Mouse (Mus musculus): ENCODE results near the gene Fmnl2. TPM values are rescaled to one million over a fixed set of nuclear protein-coding genes. Genes with fewer than 3 reads are reported as not detected.

Gene Fmnl2
- total RNA-seq, 2 experiments from 2014 or later: 4.3 to 6.0 TPM

DNA sequence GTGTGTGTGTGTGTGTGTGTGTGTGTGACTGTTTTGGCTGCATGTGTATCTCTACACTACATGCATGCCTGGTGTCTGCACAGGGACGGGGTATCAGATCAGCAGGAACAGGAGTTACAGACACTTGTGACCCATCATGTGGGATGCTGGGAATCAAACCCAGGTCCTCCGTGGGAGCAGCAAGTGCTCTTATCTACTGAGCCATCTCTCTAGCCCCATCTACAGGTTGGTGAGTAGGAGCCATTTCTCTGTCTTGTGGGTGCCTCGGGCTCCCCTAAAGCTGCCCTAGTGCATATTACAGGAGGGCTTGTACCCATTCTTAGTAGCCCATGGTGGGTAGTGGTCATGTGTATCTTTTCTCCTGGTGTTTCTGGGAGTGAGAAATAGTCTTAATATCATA is 90.7 kb downstream of the Fmnl2 start:
- no peak for DNase-seq
- intact Hi-C loops (cut with DNase I): no loop called here

DNA sequence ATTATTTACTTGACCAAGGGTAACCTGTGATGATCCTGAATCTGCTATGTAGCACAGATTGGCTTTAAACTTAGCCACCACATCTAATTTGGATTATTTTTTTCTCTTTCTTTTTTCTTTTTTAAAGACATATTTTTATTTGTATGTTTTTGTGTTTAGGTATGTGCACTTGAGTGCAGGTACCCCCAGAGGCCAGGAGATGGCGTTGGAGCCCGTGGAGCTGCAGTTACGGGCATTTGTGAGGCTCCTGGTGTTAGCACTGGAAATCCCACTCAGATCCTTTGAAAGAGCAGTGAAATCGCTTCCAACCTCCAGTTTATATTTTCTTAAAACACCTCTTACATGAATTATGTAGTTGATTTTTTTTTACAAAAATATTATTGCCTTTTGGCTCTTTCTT is 91.9 kb downstream of the Fmnl2 start:
- DNase-seq: no peak
- intact Hi-C loops (cut with DNase I): no loop called here

DNA sequence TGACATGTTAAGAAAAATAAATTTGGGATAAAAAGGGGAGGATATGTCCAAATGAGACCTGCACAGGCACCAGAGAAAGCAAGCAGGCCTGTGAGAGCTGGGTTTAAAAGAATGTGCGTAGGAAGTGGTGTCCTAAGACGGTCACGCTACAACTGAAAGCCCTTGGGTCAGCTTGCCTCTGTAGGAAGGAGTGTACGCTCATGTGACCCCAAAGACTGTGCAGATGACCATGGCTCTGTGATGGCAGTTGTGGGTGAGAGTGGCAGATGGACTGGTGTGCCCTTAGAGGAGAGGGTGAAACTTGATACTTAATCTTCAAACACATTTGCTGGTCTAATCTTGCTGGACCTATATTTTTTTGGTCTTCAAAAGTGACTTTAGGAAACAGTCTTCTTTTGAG is 92.6 kb downstream of the Fmnl2 start:
- intact Hi-C loops (cut with DNase I): no loop called here
- no peak for DNase-seq

DNA sequence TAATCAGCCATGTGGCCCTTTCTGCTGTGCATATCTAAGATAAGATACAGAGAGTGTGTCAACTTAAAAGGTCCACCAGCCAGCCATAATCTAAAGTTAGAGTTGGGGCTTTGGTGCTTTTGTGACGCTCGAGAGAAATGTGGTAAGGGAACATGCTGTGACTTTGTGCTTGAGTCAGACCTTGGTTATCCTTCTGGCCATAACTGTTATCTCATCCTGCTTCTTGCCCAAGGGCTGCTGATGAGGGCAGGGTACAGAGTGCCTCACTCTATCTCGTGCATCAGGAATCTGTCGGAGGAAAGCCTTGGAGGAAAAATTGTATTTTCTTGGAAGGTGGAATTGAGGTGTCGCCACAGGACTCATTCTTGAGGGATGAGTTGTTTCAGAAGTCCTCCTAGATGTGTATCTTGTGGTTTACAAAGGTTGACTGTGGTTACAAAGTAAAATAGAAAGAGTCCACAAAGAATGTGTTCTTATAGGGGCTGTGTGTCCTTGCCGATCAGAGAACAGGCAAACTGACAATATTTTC is 94.6 kb downstream of the Fmnl2 start:
- intact Hi-C loops (cut with DNase I): no loop called here
- no peak for DNase-seq

DNA sequence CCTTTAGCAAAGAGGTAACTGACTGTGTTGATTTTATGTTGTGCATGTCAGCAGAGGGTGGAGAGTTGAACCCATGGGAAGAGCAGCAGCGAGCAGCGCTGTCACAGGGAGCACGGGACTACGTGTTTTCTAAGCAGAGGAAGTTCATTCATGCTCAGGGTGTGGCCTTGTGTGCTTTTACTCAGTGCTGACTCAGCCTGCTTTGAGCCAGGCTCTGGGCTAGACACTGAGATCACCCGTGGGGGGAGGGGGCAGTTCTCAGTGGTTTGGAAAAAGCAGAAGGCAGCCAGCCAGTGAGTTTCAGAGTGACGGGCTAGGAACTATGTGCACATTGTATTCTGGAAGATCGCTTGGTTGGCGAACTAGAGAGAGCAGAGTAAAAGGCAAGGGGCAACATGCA is 97.4 kb downstream of the Fmnl2 start:
- intact Hi-C loops (cut with DNase I): no loop called here
- DNase-seq: peak; percentile 75 to 90

DNA sequence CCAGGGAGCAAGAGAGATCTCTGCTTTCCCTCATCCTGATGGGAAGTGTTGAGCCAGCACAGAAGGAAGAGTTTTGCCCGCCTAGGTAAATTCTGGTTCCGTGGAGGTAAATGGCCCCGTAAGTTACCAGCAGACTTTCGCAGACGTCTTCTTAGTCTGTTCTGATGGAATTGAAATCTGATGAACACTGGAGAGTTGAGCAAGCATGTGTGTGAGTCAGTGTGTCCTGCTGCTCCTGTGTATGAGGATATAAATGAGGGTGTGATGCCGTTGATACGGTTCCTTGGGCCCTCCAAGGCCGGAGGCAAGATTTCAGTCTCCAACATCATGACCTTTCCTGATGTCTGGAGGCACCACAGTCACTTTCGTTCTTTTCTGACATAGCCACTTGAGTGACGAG is 98.2 kb downstream of the Fmnl2 start:
- intact Hi-C loops (cut with DNase I): no loop called here
- DNase-seq: no peak

DNA sequence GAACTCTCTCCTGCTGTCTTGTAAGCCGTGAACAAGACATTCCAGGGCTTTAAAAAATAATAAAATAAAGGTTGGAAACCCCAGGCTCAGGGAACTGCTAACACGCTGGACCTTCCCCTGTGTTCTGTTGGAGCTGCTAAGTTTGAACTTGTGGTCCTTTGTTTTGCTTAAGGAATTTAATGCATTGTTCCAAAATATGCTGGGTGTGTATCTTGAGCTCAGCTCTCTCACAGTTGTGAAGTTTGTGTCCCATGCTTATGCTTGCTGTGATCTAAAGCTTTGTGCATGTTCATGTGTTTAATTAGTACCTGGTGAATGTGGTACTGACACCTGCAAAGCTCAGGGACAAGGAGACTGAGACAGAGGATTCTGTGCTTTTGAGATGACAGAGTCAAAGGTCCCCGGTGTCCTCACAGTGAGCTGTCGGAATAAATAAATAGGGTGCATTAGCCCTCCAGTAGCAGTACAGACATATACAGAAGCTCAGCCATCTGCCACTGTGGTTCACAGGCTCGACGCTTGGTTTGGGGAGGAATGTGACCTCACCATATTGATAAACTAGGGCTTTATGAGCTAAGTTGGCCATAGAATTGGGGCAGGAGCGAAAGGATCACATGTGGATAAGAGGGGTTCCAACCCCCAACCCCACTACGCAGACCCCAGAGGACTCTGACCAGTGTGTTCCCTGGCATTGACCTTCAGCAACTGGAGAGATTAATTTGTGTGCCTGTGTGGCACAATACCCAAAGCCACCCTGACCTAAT is 100.3 kb downstream of the Fmnl2 start:
- no peak for DNase-seq
- intact Hi-C loops (cut with DNase I): no loop called here

DNA sequence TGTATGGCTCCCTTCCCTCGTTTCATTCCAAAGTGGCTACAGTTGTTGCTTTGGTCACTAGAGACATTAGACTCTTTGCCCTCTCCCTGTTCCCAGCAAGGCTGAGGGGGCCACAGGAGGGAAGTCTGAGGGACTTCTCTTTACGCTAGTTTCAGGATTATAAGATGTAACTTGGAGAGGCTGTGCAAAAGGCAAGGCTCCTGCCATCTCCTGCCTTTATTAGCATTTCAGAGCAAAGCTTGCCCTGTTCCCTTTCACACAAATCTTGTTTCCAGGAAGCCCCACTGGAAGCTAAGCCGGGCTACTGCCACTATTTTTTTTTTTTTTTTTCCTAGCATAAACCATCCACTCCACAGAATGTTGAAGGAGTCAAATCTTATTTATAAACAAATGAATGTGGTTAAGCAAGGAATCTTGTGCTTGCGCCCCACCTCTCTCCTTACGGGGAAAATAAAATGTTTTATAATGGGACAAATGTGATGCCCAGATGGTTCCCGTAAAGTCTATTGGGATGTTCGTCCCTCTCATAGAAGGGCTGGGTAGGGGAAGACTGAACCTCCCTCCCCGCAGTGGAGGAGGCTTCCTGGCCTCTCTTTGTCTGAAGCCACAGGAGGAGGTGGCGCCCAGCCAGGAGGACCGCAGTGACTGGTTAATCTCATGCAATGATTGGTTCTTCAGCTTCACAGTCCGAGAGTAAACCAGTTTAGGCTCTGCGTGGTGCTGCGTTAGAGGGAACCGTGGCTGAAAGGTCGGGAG is 101.1 kb downstream of the Fmnl2 start:
- intact Hi-C loops (cut with DNase I): no loop called here
- DNase-seq: peak; percentile 57 to 58

DNA sequence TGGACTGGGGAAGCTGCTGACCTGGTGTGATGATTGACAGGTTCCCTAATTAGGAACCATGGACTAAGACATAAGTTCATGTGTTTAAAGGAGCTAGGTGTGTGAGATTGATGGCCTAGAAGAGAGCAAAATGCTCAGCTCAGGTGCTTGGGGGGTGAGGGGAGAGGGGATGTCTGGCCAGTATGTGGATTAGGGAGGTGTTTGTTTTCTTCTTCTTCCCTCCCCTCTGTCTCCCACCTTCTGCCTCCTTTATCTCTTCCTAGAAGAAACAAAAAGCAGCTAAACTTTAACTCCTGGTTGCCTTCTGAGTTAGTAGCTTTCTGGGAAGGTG is 101.6 kb downstream of the Fmnl2 start:
- intact Hi-C loops (cut with DNase I): no loop called here
- DNase-seq: no peak

DNA sequence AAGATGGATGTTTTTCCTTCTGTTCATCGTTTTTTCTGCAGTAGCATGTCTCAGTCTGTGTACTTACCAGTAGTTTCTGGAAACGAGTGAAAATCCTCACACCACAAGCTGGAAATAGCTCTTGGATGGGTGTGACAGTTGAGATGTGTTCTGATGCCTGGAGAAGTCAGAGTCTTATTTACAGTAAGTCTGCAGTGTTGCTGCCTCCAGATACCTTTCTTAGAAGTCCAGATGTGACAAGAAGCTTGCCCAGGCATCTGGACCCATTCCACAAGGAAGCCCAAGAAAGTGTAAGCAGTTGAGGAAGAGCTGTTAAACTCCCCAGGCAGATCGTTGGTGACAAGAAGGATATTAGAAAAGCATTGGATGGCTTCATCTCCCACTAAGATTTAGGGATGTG is 102.3 kb downstream of the Fmnl2 start:
- DNase-seq: no peak
- intact Hi-C loops (cut with DNase I): no loop called here

DNA sequence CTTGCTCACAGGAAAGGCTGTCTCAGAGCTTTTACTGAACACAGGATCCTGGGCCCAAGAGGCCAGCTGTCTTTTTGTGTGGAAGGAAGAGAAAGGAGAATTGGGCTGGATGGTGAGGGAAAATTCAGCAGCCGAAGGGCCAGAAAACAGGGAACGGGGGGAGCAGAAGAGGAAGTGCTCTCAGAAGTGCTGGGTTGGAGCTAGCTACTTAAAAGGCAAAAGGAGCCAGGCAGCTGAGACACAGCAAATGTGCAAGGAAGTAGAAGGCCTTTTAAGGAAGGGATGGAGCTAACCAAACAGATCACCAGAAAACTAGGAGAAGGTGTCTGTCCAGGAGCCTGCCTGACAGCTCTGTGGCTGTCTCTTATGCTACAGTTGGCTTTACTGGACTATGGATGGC is 103.0 kb downstream of the Fmnl2 start:
- DNase-seq: no peak

DNA sequence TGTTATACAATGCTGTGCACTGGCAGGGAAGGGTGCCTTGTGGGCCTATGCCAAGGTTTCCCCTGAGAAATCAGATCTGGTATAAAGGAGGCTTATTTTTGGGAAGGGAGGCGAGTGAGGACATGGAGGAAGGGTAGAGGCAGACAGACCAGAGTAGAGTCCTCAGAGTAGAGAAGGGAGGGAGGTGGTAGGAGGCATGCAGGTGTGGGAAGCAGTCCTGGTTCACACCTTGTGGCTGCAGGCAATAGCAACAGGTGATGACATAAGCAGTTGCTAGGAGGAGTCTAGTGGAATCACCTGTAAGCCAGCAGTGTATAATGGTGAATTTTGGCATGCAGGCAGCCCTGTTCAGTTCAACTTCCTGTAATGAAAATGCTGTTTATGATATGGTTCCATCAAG is 105.8 kb downstream of the Fmnl2 start:
- intact Hi-C loops (cut with DNase I): no loop called here
- DNase-seq: no peak

More for the DNA sequence above, 103.0 kb downstream of the Fmnl2 start:
- intact Hi-C loops (cut with DNase I): no loop called here

DNA sequence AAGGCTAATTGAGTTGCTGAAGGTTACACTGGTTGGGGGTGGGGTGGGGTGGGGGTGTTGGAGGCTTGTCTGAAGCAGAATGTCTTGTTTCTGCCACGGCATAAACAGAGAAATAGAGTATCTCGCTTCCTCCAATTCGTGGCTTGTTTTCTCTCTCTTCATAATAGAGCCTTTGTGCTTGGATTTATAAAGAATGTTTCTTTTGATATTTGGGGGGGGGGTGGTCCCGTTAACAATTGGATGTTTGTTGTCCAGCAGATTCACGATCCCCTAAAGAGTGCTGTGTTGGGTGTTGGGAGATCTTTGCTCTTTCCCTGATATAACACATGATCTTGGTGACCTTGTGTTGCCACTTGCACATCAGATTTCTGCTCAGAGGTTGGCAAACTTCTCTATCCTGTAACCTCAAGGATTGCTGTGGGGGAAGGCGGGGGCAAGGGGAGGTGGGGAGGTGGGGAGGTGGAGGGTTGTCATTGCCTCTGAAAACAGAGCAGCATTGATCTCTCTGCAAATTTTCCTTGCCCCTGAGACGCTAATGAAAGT is 106.8 kb downstream of the Fmnl2 start:
- intact Hi-C loops (cut with DNase I): no loop called here
- DNase-seq: no peak

DNA sequence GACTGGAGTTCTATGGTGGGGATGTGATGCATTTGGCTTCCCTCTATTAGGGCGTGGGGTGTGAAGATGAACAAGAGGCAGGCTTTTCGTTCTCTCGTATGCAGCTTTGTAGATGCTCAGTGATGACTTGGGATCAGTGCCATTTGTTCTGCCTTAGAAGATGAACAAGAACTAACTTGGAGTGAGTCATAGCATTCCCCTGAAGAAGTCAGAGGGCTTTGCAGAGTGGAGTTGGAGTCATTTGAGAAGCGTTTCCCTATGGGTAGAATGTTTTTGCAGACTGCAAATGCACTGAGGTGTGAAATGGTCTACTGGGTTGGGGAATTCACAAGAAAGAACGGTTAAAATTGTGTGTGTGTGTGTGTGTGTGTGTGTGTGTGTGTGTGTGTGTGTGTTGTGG is 108.6 kb downstream of the Fmnl2 start:
- intact Hi-C loops (cut with DNase I): no loop called here

DNA sequence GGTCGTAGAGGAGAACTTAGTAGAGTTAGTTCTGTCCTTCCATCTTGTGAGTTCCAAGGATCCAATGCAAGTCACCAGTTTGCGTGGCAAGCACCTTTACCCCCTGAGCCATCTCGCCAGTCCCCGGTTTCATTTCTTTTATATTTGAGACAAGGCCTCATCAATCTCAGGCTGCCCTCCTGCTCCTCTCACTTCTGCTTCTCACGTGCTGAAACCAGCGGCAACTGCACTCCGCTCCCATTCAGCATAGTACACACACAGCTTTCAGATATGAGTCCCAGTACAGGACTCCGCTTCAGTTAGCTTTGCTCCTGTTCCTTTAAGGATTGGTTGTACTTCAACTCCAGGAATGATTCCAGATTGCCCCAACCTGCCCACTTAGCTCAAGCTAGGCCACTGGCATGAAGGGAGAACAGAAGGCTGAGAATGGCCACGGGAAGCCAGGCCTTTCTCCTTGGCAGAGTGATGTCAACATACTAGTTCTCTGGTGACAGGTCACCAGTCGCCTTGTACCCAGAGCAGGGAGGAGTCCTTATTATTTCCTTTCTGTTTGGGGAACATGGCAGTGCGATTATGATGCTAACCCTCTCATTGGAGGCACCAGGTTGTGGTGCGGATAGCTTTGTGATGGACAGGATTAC is 109.3 kb downstream of the Fmnl2 start:
- no peak for DNase-seq
- intact Hi-C loops (cut with DNase I): no loop called here

More for the DNA sequence above, 108.6 kb downstream of the Fmnl2 start:
- no peak for DNase-seq

DNA sequence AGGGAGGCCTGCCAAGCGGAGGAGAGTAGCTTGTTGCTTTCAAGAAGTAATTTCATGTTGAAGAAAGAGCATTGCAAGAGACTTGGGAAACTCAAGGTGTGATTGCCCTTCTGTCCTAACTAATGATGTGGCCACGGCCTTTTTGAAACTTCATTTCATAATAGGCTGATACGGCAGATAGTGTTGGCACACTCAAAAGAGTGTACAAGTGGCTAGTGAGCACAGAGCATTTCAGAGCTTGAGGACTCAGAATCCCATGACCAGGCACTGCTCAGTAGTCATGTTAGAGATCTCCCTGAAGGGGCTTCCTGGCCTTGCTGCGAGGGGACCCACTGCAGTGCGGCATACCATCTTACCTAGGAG is 109.8 kb downstream of the Fmnl2 start:
- intact Hi-C loops (cut with DNase I): no loop called here
- DNase-seq: no peak

DNA sequence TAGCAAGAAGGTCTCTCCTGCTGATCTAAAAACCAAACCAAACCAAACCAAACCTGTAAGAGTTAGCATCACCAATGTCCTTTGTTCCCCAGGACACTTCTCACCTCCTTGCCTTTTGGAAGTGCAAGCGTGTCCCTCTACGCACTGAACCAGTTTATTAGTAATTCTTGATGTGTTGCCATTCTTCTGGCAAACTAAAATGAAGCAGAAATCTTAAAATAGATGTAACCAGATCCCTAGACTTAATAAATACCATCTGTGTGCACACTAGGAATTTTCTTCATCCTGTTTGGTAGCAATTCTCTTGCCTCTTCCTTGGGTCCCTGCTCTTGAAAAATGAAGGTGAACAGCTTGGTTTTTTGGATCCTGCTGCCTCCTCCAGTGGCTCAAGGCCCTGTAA is 111.2 kb downstream of the Fmnl2 start:
- no peak for DNase-seq
- intact Hi-C loops (cut with DNase I): no loop called here

DNA sequence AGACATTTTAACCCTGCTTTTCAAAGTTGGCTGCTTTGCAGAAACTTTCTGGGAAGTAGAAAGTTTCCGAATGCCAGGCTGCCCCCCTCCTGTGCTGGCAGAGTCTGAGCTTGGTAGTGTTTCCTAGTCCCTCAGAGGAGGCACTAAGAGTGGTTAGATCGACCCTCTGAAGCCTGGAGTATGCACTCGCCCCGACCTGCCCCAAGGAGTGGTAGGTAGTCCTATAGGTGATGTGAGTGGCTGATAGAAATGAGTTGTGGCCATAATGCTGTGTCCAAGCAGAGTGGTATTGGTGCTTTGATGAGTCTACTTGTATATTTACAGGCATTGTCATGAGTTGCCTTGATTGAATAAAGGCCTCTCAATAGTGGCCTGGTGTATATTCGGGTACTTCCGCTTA is 116.4 kb downstream of the Fmnl2 start:
- DNase-seq: no peak
- intact Hi-C loops (cut with DNase I): no loop called here

DNA sequence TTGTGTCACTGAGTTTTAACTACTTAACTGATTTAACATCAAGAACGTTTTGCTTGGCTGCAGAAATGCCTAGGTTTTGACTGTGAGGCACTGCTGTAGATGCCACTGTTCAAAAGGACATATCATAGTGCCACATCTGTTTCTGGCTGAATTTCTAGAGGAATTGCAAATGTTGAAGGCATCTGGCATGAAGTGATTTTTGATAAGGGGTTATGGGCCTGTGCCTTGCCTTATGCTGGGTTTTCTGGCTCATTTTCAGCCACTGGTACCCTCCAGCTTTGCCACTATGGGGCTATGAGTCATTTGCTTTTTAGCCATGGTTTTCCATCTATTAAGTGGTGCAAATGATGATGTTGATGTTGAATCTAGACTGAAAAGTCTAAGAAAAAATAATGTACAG is 117.1 kb downstream of the Fmnl2 start:
- no peak for DNase-seq
- intact Hi-C loops (cut with DNase I): no loop called here

DNA sequence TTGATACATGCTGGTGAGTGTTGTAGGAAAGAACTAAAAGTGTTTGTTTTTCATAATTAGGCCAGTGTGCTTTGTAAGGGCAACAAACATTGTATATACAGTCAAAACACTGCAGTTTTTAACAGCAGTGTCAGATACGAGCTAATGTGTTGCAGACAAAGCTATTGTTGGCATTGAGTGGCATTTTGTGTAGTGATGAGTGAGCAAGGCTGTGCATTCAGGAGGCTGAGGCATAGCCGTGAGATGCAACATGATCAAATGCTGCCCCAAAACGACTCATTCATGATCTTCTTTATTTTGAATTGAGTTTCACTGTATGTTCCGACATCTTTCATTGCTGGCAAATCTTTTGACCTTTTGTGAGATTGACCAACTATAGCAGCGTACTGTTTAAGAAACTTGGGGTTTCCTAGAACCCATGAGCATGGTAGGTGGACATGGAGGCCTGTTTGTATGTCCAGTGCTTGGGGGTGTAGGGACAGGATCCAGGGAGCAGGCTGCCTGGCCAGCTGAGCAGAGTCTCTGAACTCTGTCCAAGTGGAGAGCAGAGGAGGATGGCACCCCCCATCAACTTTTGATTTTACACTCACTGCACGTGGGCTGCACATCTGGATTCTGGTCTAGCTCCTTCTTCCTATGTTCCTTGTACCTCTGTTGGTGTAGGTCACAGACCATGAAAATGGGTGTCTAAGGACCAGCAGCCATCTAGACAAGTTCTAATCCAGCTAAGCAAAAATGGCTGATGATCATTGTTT is 120.4 kb downstream of the Fmnl2 start:
- DNase-seq: no peak
- intact Hi-C loops (cut with DNase I): no loop called here

DNA sequence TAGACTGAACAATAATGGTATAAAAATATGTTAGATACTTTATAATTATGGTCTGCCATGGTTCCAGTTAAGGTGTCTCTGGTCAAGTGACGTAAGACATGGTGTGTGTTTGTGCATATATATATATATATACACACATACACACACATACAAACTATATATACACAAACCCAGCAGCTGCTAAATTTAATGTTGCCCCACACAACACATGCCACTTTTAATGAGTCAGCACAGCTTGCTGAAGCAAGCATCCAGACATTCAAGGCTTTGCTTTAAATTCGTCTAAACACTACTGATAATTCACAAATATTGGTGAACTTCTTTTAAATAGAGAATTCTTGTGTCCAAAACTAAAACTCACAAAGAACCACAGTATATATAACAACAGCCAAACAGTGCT is 121.1 kb downstream of the Fmnl2 start:
- no peak for DNase-seq
- intact Hi-C loops (cut with DNase I): no loop called here

All from gastrocnemius, postnatal 36 days (tissue).